Mouse (Mus musculus): Measurements from ENCODE around the gene Gm11397. TPM values are rescaled to one million over a fixed set of nuclear protein-coding genes. Genes with fewer than 3 reads are reported as not detected.

The Gm11397 gene
- polyA plus RNA-seq (2012; rRNA removed): not detected in 2 replicates

DNA sequence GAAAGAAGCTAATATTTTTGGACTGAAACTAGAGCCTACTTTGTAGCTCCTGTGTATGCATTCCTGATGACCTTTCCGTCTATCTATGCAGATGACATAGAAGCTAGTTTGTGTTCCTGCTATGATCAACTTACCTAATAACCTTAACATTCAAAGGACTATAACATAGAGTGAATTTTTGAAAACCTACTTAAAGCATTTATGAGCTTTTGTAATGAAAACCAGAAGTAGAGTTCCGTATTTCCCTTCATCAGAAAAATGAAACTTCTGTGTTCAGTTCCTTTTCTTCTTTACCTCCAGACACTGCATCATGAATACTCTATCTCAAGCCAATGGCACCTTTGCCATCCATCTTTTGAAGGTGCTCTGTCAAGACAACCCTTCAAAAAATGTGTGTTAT lies at the start of gene Gm11397:
TSS of gene Gm11397 (plus strand) at position 301 of the 400 bp plus-strand sequence.

Other genes with a start within 250 kb of the Gm11397 start
- gene Serpinb9c, start 236.0 kb upstream of the Gm11397 start, polyA plus RNA-seq (2012; rRNA removed): not detected in 2 replicates
- gene Serpinb9d, start 202.8 kb upstream of the Gm11397 start, polyA plus RNA-seq (2012; rRNA removed): not detected in 2 replicates
- 0.01 TPM in 1 of 2 replicates, not detected in the other for gene Serpinb9e, start 146.1 kb upstream of the Gm11397 start, polyA plus RNA-seq (2012; rRNA removed)
- gene Serpinb9f, start 71.7 kb upstream of the Gm11397 start, polyA plus RNA-seq (2012; rRNA removed): not detected in 2 replicates
- not detected in 2 replicates for gene Serpinb9g, start 89.0 kb downstream of the Gm11397 start, polyA plus RNA-seq (2012; rRNA removed)